Mouse (Mus musculus) left cerebral cortex, adult 18-20 months (tissue): ENCODE results near the gene Cabp1. TPM values are rescaled to one million over a fixed set of nuclear protein-coding genes. Genes with fewer than 3 reads are reported as not detected.

Source experiments
- DNase-seq, 2 experiments: peaks; one replicate each; pipeline ENCODE4 v3.0.0; 2021 to 2022; ENCODE audit warnings: low spot score in 2 of 2, mixed read lengths in 1 of 2
- total RNA-seq, 2 experiments: library from RNA; stranded (reverse); gene quantifications; 2 replicates each; pipeline ENCODE4 v1.2.3; 2021

Gene Cabp1
- total RNA-seq, 2 experiments from 2014 or later: 288 to 320 TPM

GRCm38 (mm10) chr5:115129328-115129727 lies 64.9 kb downstream of the Cabp1 start:
- no peak for DNase-seq

GRCm38 (mm10) chr5:115127421-115128179 lies 66.6 kb downstream of the Cabp1 start:
- DNase-seq: no peak

- no peak for DNase-seq
Observed at GRCm38 (mm10) chr5:115126578-115127312, 67.4 kb downstream of the Cabp1 start.

GRCm38 (mm10) chr5:115125211-115125871 lies 68.8 kb downstream of the Cabp1 start:
- DNase-seq: peak; percentile 86 to 92

GRCm38 (mm10) chr5:115124690-115125089 lies 69.5 kb downstream of the Cabp1 start:
- DNase-seq: no peak

- no peak for DNase-seq
Observed at GRCm38 (mm10) chr5:115120978-115121377, 73.2 kb downstream of the Cabp1 start.

GRCm38 (mm10) chr5:115118961-115119570 lies 75.1 kb downstream of the Cabp1 start, which contains the start of gene Acads:
Acads (minus strand) TSS chr5:115119346.
- DNase-seq: peak in 1 of 2 experiments; percentile 57

Other genes starting within 250 kb of the Cabp1 start
- gene Hnf1a, start 223.3 kb downstream of the Cabp1 start, total RNA-seq: not detected
- 10 to 100 TPM; 84.8 to 85.4 TPM for gene Sppl3, start 183.2 kb downstream of the Cabp1 start, total RNA-seq
- not detected for gene Gm10401, start 96.1 kb downstream of the Cabp1 start, total RNA-seq
- 1 to 10 TPM; 7.9 to 8.7 TPM for gene Acads, start 75.0 kb downstream of the Cabp1 start, total RNA-seq
- gene Unc119b, start 59.4 kb downstream of the Cabp1 start, total RNA-seq: 10 to 100 TPM; 28.8 to 28.9 TPM
- 10 to 100 TPM; 88.6 to 93.5 TPM for gene Mlec, start 36.2 kb downstream of the Cabp1 start, total RNA-seq
- 100 to 1,000 TPM in 1 of 2 experiments, 10 to 100 TPM in 1; 95.9 to 111 TPM for gene Pop5, start 41.5 kb upstream of the Cabp1 start, total RNA-seq
- gene Rnf10, start 78.5 kb upstream of the Cabp1 start, total RNA-seq: 100 to 1,000 TPM; 247 to 256 TPM
- gene Coq5, start 85.3 kb upstream of the Cabp1 start, total RNA-seq: 10 to 100 TPM; 42.1 to 43.2 TPM
- gene Dynll1, start 106.6 kb upstream of the Cabp1 start, total RNA-seq: 100 to 1,000 TPM; 631 to 705 TPM
- 10 to 100 TPM; 62.9 to 72.1 TPM for gene Srsf9, start 132.8 kb upstream of the Cabp1 start, total RNA-seq
- 10 to 100 TPM; 18.4 to 20.5 TPM for gene Gatc, start 146.8 kb upstream of the Cabp1 start, total RNA-seq
- 10 to 100 TPM; 26.4 to 27.9 TPM for gene Triap1, start 146.8 kb upstream of the Cabp1 start, total RNA-seq
- gene Cox6a1, start 154.6 kb upstream of the Cabp1 start, total RNA-seq: 100 to 1,000 TPM; 721 to 781 TPM
- 10 to 100 TPM; 48.8 to 49.1 TPM for gene Msi1, start 235.2 kb upstream of the Cabp1 start, total RNA-seq